Mouse (Mus musculus) hindbrain, embryonic 10.5 days (tissue): ENCODE measurements around the gene Ankle2. TPM values are rescaled to one million over a fixed set of nuclear protein-coding genes. Genes with fewer than 3 reads are reported as not detected.

Source experiments
- DNase-seq: peaks from one replicate; pipeline ENCODE4 v3.0.0-alpha.2; 2017; ENCODE audit warnings: low spot score
- H3K27ac ChIP-seq: fragments of 300-500 bp; sonication (generic); 2 replicates; pipeline ENCODE4 v1.5.1; 2016; ENCODE audit warnings: mild to moderate bottlenecking, moderate library complexity
- H3K27me3 ChIP-seq: fragments of 300-500 bp; sonication (generic); 2 replicates; pipeline ENCODE4 v1.6.1; 2016; ENCODE audit warnings: mild to moderate bottlenecking; ENCODE audit not compliant: poor library complexity, insufficient read depth, severe bottlenecking
- H3K36me3 ChIP-seq: fragments of 300-500 bp; sonication (generic); 2 replicates; pipeline ENCODE4 v1.6.1; 2016; ENCODE audit warnings: mild to moderate bottlenecking, moderate library complexity
- H3K4me1 ChIP-seq: fragments of 300-500 bp; sonication (generic); replicated peaks from 2 replicates; pipeline ENCODE4 v1.6.1; 2016; ENCODE audit warnings: mild to moderate bottlenecking
- H3K4me3 ChIP-seq: fragments of 300-500 bp; sonication (generic); 2 replicates; pipeline ENCODE4 v1.5.1; 2016; ENCODE audit warnings: mild to moderate bottlenecking, moderate library complexity
- H3K9me3 ChIP-seq: fragments of 300-500 bp; sonication (generic); 2 replicates; pipeline ENCODE4 v1.6.1; 2016; ENCODE audit warnings: mild to moderate bottlenecking, moderate library complexity
- WGBS: fragments of 180-500 bp; shearing (Covaris S2); methylation state at CpG from one replicate; pipeline ENCODE4 v1.1.7; 2016; 5-methylcytosine and 5-hydroxymethylcytosine counted together
- polyA plus RNA-seq: library from polyadenylated mRNA; unstranded; fragments of >200 nt; fragmentation: Nextera tagmentation; extraction: Ambion mirVana; gene quantifications from 2 replicates; pipeline ENCODE4 v1.2.1, GENCODE M21; 2016

The Ankle2 gene
- polyA plus RNA-seq, 1 experiment from 2014 or later = 30.4 TPM

GRCm38 (mm10) chr5:110286446-110287083 lies 55.8 kb downstream of the Ankle2 start:
- peak overlapping the region; percentile 90 for H3K27ac ChIP-seq
- H3K9me3 ChIP-seq = no peaks in the 10 kb centered on the region
- H3K27me3 ChIP-seq = peaks cover 25% of the 10 kb centered on the region
- DNase-seq = no peak
- WGBS = 3% methylated on average over 31 of the region's 31 CpGs
- peaks cover 22% of the 10 kb centered on the region for H3K4me1 ChIP-seq
- peak overlapping the region; percentile 62 for H3K4me3 ChIP-seq
- peaks cover 29% of the 10 kb centered on the region for H3K36me3 ChIP-seq

GRCm38 (mm10) chr5:110287084-110287475 lies 56.3 kb downstream of the Ankle2 start:
- H3K4me3 ChIP-seq = peak overlapping the region; percentile 62
- peaks cover 34% of the 10 kb centered on the region for H3K36me3 ChIP-seq
- WGBS = 85% methylated on average over 2 of the region's 2 CpGs
- DNase-seq = no peak
- H3K27ac ChIP-seq = no peak overlapping the region
- no peaks in the 10 kb centered on the region for H3K9me3 ChIP-seq
- H3K4me1 ChIP-seq = peaks cover 22% of the 10 kb centered on the region
- peaks cover 25% of the 10 kb centered on the region for H3K27me3 ChIP-seq

- peaks cover 11% of the 10 kb centered on the region for H3K4me1 ChIP-seq
- H3K27ac ChIP-seq = no peak overlapping the region
- no peaks in the 10 kb centered on the region for H3K27me3 ChIP-seq
- WGBS = 100% methylated on average over 1 of the region's 1 CpGs
- DNase-seq = no peak
- no peak overlapping the region for H3K4me3 ChIP-seq
- H3K9me3 ChIP-seq = no peaks in the 10 kb centered on the region
- peaks cover 77% of the 10 kb centered on the region for H3K36me3 ChIP-seq
Measured at GRCm38 (mm10) chr5:110291649-110292048, 60.8 kb downstream of the Ankle2 start.

GRCm38 (mm10) chr5:110296637-110297036 lies 65.8 kb downstream of the Ankle2 start:
- Histone ChIP-seq H3K4me3 (no peak overlapping the region), H3K4me1 (no peaks in the 10 kb centered on the region), H3K27ac (no peak overlapping the region), H3K9me3 (no peaks in the 10 kb centered on the region), H3K36me3 (peaks cover 97% of the 10 kb centered on the region), H3K27me3 (no peaks in the 10 kb centered on the region)
- DNase-seq = no peak
- 98% methylated on average over 1 of the region's 1 CpGs for WGBS

GRCm38 (mm10) chr5:110300591-110300990 lies 69.8 kb downstream of the Ankle2 start:
- Histone ChIP-seq H3K4me1 (no peaks in the 10 kb centered on the region), H3K36me3 (peaks cover 100% of the 10 kb centered on the region), H3K9me3 (no peaks in the 10 kb centered on the region), H3K27me3 (no peaks in the 10 kb centered on the region), H3K4me3 (no peak overlapping the region), H3K27ac (no peak overlapping the region)
- no peak for DNase-seq
- WGBS = 90% methylated on average over 2 of the region's 2 CpGs

Other genes with a start within 250 kb of the Ankle2 start
- 18.0 and 21.0 TPM in 2 replicates for gene Zfp932, start 234.5 kb upstream of the Ankle2 start, polyA plus RNA-seq
- gene Gm17655, start 158.5 kb upstream of the Ankle2 start, polyA plus RNA-seq = 4.2 and 5.9 TPM in 2 replicates
- gene Gm35315, start 136.6 kb upstream of the Ankle2 start, polyA plus RNA-seq = 1.2 and 1.4 TPM in 2 replicates
- 1.3 and 1.6 TPM in 2 replicates for gene Plcxd1, start 131.0 kb upstream of the Ankle2 start, polyA plus RNA-seq
- gene Gtpbp6, start 122.8 kb upstream of the Ankle2 start, polyA plus RNA-seq = 37.3 and 37.7 TPM in 2 replicates
- 5.8 and 6.1 TPM in 2 replicates for gene Zfp605, start 120.9 kb upstream of the Ankle2 start, polyA plus RNA-seq
- 59.0 and 63.8 TPM in 2 replicates for gene Chfr, start 95.2 kb upstream of the Ankle2 start, polyA plus RNA-seq
- gene Golga3, start 54.3 kb upstream of the Ankle2 start, polyA plus RNA-seq = 17.2 and 19.5 TPM in 2 replicates
- 92.7 and 98.0 TPM in 2 replicates for gene Pgam5, start 38.9 kb downstream of the Ankle2 start, polyA plus RNA-seq
- gene Pxmp2, start 55.2 kb downstream of the Ankle2 start, polyA plus RNA-seq = 12.1 and 14.4 TPM in 2 replicates
- gene Pole, start 55.3 kb downstream of the Ankle2 start, polyA plus RNA-seq = 33.4 and 44.2 TPM in 2 replicates
- 0.57 and 0.92 TPM in 2 replicates for gene P2rx2, start 112.2 kb downstream of the Ankle2 start, polyA plus RNA-seq
- not detected in 2 replicates for gene Lrcol1, start 113.7 kb downstream of the Ankle2 start, polyA plus RNA-seq
- 14.9 and 19.2 TPM in 2 replicates for gene Fbrsl1, start 217.5 kb downstream of the Ankle2 start, polyA plus RNA-seq